Mouse (Mus musculus) myocyte (in vitro differentiated cells): ENCODE results near the gene Slc25a21.

ENCODE experiments used
- MAX ChIP-seq: IDR thresholded peaks from one replicate; pipeline ENCODE4 v1.6.1; 2011; ENCODE audit warnings: low read depth, mild to moderate bottlenecking, control low read depth
- MYOD1 ChIP-seq, 3 experiments: IDR thresholded peaks; one replicate each; pipeline ENCODE4 v1.6.1; 2011; ENCODE audit warnings: control low read depth in 2 of 3, low read depth in 2 of 3, mild to moderate bottlenecking in 2 of 3, moderate library complexity in 1 of 3; ENCODE audit not compliant: insufficient read length in 2 of 3, control insufficient read depth in 1 of 3
- POLR2A ChIP-seq: IDR thresholded peaks from one replicate; pipeline ENCODE4 v1.6.1; 2011; ENCODE audit warnings: low read depth, mild to moderate bottlenecking, control low read depth, moderate library complexity; ENCODE audit not compliant: insufficient read length
- TCF12 ChIP-seq: IDR thresholded peaks from one replicate; pipeline ENCODE4 v1.6.1; 2011; ENCODE audit warnings: mild to moderate bottlenecking, control low read depth; ENCODE audit not compliant: poor library complexity, insufficient read depth, severe bottlenecking
- TCF3 ChIP-seq: IDR thresholded peaks from one replicate; pipeline ENCODE4 v1.6.1; 2011; ENCODE audit warnings: low read depth, control low read depth; ENCODE audit not compliant: insufficient read length
- USF1 ChIP-seq: IDR thresholded peaks from one replicate; pipeline ENCODE4 v1.6.1; 2011; ENCODE audit warnings: low read depth, mild to moderate bottlenecking, control low read depth, moderate library complexity

GRCm38 (mm10) chr12:56701004-56701403 is 496.3 kb downstream of the Slc25a21 start:
- TF ChIP-seq POLR2A (no peak), MAX (no peak), USF1 (no peak), TCF12 (no peak), MYOD1 (IDR thresholded peaks at IDR 0.05; ENCODE audit: control insufficient read depth in 1 of 3, insufficient read length in 2 of 3, low read depth in 2 of 3) (no peak), TCF3 (no peak)
